Mouse (Mus musculus): ENCODE results near the gene 5730522E02Rik.

The 5730522E02Rik gene

GRCm38 (mm10) chr11:25819789-25820188, 390.8 kb downstream of the 5730522E02Rik start:
- no peak for DNase-seq (ENCODE audit: inconsistent ontology term)

GRCm38 (mm10) chr11:25813446-25813845, 397.1 kb downstream of the 5730522E02Rik start:
- DNase-seq (ENCODE audit: inconsistent ontology term), result no peak

GRCm38 (mm10) chr11:25787691-25788090, 422.9 kb downstream of the 5730522E02Rik start:
- DNase-seq (ENCODE audit: inconsistent ontology term), result peak; percentile 95

GRCm38 (mm10) chr11:25772231-25772630, 438.3 kb downstream of the 5730522E02Rik start:
- DNase-seq (ENCODE audit: inconsistent ontology term), result peak; percentile 95

GRCm38 (mm10) chr11:25770991-25771568, 439.5 kb downstream of the 5730522E02Rik start:
- peak; percentile 70 for DNase-seq (ENCODE audit: inconsistent ontology term)

- DNase-seq (ENCODE audit: inconsistent ontology term), result no peak
These were observed 442.8 kb downstream of the 5730522E02Rik start for GRCm38 (mm10) chr11:25767584-25768333.

GRCm38 (mm10) chr11:25753156-25753899, 457.2 kb downstream of the 5730522E02Rik start:
- no peak for DNase-seq (ENCODE audit: inconsistent ontology term)

- no peak for DNase-seq (ENCODE audit: inconsistent ontology term)
These were observed 458.1 kb downstream of the 5730522E02Rik start for GRCm38 (mm10) chr11:25752418-25752817.

- DNase-seq (ENCODE audit: inconsistent ontology term), result no peak
These were observed 463.3 kb downstream of the 5730522E02Rik start for GRCm38 (mm10) chr11:25747098-25747862.

GRCm38 (mm10) chr11:25743664-25744063, 466.9 kb downstream of the 5730522E02Rik start:
- DNase-seq (ENCODE audit: inconsistent ontology term), result no peak

- no peak for DNase-seq (ENCODE audit: inconsistent ontology term)
These were observed 473.3 kb downstream of the 5730522E02Rik start for GRCm38 (mm10) chr11:25737255-25737654.

GRCm38 (mm10) chr11:25729476-25729875, 481.1 kb downstream of the 5730522E02Rik start:
- no peak for DNase-seq (ENCODE audit: inconsistent ontology term)

- no peak for DNase-seq (ENCODE audit: inconsistent ontology term)
These were observed 494.9 kb downstream of the 5730522E02Rik start for GRCm38 (mm10) chr11:25715447-25716321.

- DNase-seq (ENCODE audit: inconsistent ontology term), result no peak
These were observed 500.0 kb downstream of the 5730522E02Rik start for GRCm38 (mm10) chr11:25710559-25710958.

GRCm38 (mm10) chr11:25709892-25710291, 500.7 kb downstream of the 5730522E02Rik start:
- peak; percentile 53 for DNase-seq (ENCODE audit: inconsistent ontology term)

GRCm38 (mm10) chr11:25704332-25705168, 506.0 kb downstream of the 5730522E02Rik start:
- peak; percentile 53 for DNase-seq (ENCODE audit: inconsistent ontology term)

- no peak for DNase-seq (ENCODE audit: inconsistent ontology term)
These were observed 507.8 kb downstream of the 5730522E02Rik start for GRCm38 (mm10) chr11:25702791-25703190.

GRCm38 (mm10) chr11:25697508-25698193, 512.9 kb downstream of the 5730522E02Rik start:
- no peak for DNase-seq (ENCODE audit: inconsistent ontology term)

- DNase-seq (ENCODE audit: inconsistent ontology term), result no peak
These were observed 514.4 kb downstream of the 5730522E02Rik start for GRCm38 (mm10) chr11:25696168-25696567.

Data from Muller cell, postnatal 12 days (primary cell).